Mouse (Mus musculus) cerebellum, adult 11-12 months (tissue): Measurements from ENCODE around the gene Zfp42.
"Not testable (repeated sequence)": the region's sequence is repeated elsewhere in the genome, so short reads cannot be mapped to it uniquely, and the experiment has no call there.

Source experiments
- DNase-seq: peaks from one replicate; pipeline ENCODE4 v3.0.0; 2022

The Zfp42 gene

DNA sequence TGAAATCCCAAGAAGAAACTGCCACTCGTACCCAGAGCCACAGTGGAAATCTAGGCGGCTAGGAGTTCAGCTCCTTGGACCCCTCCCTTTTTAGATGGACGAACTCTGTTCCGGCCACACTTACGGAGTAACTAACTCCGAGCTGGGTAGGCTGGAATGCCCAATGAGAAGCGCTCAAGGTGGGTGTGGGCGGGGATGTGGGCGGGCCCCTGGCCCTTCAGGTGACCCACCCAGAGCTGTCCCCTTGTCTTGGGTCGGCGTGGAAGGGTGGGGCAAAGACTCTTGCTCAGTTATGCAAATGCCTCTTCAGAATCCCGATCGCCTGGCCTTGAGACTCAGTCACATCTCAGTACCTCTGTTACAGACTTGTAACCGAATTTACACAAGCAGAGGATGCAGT is at the start of gene Zfp42:
Gene Zfp42, minus strand, starts transcription at position 85 of the 400 bp plus-strand sequence.
- no peak for DNase-seq

DNA sequence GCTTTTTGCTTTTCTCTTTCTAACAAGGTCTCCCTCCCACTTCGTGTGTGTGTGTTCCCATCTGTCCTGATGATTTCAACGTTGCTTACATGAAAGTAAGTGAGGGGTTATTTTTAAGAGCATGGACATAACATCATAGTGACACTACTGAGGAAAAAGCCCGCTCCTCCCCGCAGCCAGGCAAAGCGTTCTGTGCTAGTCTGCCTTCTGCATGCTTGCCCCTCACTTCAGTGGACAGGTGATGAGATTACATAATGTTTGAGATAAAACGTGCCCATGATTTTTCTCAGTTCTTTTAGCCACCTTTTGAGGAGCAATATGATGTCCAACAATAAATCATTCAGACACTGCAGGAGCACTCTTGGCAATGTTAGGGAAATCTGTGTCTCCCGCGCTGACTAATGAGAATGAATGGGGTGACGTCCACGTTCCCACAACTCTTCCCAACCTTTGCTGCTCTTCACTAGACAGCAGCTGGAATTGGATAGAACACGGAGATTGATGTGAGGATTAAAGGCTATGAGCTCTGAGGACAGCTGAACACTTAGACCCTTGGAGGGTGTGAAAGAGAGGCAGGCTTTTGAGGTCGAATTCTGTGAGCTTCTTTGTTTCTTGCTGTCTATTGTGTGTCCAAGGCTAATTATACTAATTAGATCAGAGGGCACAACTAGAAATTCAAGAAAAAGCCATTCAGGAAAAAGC is 49.4 kb upstream of the Zfp42 start:
- DNase-seq, result no peak

DNA sequence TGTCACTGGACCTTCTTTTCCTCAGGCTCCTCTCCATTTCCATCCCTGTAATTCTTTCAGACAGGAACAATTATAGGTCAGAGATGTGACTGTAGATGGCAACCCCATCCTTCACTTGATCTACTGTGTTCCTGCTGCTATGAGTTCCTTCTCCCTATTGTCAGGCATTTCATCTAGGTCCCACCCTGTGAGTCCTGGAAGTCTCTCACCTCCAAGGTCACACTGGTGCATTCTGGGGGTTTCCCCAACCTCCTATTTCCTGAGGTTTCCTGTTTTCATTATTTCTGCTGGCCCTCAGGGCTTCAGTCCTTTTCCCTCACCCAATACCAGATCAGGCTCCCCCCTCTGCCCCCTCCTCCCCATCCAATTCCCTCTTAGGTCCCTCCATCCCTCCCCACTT is 45.5 kb upstream of the Zfp42 start:
- not testable (repeated sequence) for DNase-seq

DNA sequence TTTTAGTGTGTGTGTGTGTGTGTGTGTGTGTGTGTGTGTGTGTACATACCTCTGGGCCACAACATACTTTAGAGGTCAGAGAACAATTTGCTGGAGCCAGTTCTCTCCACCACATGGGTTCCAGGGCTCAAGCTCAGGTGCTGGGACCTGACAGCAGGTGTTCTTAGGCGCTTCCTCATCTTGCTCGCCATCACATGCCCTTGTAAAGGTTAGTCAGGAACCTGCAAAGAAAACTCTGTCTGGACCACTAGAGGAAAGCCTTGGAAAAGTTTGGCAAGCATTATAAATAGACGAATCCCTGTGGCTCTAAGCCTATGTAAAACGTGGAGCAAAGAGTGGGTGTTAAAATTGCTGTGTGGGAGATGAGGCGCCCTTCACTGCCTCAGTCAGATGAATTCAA is 31.8 kb upstream of the Zfp42 start:
- DNase-seq, result no peak

DNA sequence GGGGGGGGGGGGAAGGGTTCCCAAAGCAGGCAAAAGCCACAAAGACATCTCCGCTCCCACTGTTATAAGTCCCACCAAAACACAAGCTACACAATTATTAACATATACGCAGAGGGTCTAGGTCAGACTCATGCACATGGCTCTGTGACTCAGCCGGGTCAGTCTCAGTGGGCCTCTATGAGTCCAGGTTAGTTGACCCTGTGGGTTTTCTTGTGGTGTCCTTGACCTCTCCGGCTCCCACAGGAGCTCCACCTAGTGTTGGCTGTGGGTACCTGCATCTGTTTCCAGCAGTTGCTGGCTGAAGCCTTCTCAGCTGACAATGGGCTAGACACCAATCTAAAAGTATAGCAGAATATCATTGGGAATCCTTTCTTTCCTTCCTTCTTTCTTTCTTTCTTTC is 26.7 kb upstream of the Zfp42 start:
- DNase-seq, result no peak

DNA sequence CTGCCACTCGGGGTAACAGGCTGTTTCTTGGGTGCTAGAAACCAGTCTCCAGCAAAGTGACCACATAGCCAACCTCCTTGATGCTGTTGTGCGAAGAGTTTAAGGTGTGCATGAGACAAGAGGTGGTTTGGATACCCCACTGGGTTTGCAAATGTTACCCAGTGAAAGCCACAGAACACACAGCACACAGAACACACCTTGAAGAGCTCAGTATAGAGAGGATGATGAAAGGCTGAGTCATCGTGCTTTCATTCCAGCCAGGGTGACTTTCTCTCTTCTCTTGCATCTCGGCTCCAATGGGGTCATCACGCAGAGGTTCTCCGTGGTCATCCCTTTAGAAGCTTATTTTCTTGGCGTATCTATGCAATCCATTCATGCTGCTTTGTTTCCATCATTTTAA is 24.9 kb upstream of the Zfp42 start:
- DNase-seq, result no peak

DNA sequence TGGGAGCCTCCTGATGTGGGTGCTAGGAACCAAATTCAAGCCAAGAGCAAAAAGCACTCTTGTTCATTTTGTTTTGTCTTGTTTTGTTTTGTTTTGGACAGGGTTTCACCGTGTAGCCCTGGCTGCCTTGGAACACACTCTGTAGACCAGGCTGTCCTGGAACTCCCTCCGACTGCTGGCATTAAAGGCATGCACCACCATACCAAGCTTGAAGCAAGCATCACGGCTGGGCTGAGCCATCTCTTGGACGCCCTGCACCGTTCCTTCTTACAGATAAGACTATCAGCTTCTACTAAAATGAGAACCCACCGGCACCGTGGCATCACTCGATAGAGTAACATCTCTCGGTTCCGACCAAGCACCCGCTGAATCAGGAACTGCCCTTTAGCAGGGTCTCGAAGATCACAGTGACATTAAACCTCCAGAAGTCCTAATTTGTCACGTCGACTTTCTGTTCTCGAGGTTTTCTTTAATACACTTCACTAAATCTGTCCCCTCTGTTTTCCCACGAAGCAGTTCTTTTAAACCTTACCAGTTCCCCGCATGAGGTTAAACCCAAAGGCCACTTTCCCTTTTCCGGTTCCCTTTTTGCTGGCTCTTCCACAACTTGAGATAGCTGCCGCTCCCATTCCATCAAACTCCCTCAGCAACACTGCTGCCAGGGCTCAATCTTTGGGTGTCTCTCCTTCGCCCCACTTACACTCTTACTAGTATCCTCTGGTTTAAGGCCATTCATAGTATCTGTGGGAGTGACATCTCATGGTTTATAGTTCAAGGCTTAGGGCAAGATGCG is 23.3 kb upstream of the Zfp42 start:
- no peak for DNase-seq

DNA sequence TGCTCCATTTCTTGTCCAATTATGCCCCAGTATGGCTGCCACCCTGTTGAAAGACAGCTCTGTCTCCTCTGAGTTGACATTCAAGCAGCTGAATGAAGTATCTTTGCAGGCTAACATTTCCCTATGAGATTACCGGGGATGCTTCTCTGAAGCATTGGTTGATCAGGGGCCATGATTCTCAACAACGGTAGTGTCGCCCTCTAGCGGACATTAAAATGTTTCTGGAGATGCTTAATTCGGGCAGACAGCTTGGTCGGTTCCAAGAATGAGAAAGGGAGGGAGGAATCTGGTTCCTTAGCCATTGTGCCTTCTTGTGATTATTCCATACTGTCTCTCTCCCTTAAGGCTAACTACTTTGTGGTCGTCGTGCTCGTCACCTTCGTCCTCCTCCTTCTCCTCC is 21.9 kb upstream of the Zfp42 start:
- no peak for DNase-seq

DNA sequence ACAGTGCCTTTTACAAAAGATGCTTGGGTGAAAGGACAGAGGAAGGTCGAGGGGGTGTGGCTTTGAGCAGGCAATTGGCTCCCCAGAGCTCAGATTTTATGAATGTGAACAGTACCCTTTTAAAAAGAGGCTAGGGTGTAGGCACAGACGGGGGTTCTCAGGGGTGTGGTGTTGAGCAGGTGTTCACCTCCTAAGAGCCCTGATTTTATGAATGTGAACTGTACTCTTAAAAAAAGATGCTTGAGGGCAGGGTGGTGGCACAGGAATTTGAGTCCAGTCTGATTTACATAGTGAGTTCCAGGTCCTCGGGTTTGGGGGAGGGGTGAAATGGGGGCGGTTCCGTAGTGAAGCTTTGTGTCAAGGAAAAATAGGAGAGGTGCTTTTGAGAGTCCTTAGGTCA is 14.0 kb upstream of the Zfp42 start:
- no peak for DNase-seq

DNA sequence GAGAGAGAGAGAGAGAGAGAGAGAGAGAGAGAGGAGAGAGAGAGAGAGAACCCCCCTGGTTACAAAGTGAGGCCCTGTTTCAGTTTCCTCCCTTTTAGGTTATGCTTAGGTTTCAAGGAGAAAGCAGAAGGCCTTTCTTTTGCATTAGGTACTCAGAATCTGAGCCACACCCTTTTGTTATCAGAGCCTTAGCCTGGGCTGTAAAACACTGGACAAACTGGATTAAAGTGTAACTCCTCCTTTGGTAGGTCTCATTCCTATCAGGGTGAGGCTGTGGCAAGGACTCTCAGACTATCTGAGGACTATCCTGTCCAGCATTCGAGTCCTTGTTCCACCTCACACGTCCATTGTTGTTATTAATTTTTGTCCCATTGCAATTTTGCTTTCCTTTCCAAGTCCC is 1.4 kb upstream of the Zfp42 start:
- DNase-seq, result no peak

DNA sequence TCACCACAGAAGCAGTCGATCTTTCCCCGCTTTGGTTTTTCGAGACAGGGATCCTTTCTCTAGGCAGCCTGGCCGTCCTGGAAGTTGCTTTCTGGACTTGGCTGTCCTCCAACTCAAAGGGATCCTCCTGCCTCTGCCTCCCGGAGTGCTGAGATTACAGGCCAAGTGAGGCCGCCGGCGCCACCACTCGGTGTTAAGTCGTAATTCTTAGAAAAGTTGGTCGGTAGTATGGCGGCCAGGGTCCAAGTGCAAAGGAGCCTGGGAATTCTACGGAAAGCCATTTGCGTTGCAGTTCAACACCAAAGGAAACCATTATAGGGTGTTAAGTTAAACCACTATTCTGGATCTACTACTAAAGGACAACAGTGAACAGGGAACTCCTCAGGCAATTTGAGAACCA is 1.1 kb downstream of the Zfp42 start:
- DNase-seq, result no peak

DNA sequence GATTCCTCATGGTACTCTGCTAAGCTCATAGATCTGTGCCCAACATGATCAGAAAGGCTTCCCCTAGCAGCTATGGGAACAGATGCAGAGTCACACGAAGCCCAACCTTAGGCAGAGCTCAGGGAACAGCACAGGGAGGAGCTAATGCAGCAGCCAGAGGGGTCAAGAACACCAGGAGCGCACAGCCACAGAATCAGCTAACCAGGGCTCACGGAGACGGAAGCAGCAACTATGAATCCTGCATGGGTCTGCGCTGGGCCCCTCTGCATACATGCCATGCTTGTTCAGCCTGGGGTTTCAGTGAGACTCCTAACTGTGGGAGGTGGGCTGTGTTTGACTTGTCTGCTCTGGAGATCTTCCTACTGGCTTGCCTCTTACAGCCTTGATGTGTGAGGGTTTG is 7.0 kb downstream of the Zfp42 start:
- no peak for DNase-seq

DNA sequence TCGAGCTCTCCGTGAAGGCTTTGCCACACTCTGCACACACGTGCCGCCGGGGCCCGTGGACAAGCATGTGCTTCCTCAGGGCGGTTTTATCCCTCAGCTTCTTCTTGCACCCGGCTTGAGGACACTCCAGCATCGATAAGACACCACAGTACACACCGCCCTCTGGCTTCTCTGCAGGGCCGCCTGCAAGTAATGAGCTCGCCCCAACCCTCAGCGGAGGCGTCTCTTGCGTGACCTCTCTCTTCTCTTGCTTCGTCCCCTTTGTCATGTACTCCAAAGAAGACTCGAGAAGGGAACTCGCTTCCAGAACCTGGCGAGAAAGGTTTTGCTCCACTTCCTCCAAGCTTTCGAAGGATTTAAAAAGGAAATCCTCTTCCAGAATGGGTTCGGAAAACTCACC is 11.0 kb downstream of the Zfp42 start:
- no peak for DNase-seq

DNA sequence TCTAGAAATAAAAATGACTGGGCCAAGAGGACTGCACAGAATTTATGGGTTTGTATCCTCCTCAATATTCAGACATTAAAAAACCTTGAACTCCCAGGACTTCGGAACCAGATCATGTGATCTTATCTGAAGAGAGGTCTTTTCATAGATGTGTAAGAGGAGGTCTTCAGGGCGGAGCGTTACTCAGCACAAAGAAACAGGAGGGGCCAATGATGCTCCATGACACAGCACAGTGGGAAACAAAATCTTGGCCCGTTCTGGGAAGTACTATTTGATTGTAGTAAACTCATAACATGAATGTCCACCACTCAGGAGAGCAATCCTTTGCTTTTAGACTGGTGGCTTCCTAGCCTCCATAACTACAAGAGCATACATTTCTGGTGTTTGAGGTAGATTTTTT is 12.6 kb downstream of the Zfp42 start:
- no peak for DNase-seq

DNA sequence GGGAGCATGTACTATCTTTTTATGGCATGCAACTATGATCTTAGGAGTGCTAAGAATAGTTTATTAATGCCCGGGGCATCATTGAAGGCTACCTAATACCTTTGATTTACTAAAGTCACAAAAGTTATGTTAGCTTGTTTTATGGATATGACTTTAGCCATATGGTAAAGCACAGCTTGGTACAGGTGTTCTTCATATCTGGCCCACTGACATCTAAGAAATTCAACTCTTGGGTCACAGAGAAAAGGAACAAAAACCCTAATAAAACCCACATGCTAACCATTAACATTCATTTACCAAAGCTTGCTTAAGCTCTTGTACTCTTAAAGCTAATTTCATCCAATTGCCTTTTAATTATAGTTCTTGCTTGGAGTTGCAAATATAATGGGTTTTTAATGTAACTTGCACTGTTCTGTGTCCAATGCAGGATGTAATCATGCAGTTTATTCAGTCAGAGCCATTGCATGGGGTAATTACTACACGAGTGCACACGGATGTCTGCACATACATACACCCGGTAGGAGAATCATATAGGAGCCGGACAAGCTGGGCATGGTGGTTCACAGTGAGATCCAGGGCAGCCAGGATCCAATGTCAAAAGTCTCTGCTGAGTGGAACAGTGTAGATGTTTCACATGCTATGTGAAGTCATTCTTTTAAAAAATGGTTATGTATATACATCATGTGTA is 16.2 kb downstream of the Zfp42 start:
- no peak for DNase-seq

DNA sequence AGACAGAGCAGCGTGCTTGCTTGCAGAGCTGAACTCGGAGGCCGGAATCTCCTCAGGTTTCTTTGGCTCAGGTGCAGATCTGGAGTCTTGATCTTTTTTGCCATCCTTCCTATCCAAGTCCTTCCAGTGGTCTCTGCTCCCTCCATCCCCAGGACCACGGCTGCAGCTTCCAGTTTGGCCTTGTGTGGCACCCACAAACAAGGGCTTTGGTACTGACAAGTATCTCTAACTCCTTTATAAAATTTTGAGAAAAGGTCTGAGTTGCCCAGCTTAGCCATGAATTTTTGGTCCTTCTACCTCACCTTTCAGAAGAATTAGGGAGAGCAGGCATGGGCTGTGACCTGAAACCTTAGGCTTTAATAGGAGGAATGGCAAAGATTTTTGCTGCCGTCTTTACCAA is 17.0 kb downstream of the Zfp42 start:
- no peak for DNase-seq

DNA sequence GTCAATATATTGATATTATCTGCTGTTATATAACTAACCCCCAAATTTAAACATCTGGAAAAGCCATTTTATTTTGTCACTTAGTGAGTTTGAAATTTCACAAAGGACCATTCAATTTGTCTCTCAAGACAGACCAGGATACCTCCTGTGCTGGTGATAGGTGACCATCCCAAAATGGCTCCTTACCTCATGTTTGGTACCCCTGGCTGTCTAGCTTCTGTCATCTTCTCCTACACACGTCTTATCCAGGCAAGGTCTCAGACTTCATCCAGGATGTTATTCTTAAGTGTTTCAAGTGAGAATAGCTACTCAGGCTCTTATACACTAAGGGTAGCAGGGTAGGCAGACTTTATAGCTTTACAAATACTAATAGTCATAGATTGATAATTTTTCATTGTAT is 17.9 kb downstream of the Zfp42 start:
- no peak for DNase-seq

DNA sequence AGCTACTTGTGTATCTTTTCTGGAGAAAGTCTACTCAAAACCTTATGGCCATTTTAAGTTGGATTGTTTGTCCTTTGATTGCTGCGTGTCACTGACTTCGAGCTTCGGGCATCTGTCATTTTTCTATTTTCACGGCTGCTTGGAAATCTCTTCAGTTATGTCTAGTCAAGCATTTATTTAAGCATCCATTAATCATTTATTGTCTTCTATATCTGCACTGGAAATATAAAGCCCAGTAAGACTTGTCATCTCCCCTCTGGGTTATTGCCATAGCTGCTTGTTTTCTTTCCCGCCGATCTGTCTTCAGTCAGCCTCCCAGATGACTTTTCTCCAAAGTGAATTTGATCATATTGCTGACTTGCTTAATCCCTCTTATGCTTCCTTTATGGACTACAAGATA is 19.3 kb downstream of the Zfp42 start:
- DNase-seq, result no peak

DNA sequence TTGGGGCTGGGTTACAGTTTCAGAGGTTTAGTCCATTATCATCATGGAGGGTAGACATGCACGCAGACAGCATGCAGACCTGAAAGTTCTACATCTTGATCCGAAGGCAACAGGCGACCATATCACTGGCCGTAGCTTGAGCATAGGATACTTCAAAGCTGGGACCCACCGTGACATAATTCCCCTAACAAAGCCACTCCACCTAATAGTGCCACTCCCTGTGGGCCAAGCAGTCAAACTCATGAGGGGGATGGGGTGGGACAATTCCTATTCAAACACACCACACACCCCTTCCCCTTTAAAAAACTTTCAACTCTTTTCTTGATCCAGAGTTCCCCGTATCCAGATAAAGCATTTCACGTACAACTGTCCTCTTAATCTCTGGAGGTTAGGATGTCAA is 23.5 kb downstream of the Zfp42 start:
- DNase-seq, result no peak

DNA sequence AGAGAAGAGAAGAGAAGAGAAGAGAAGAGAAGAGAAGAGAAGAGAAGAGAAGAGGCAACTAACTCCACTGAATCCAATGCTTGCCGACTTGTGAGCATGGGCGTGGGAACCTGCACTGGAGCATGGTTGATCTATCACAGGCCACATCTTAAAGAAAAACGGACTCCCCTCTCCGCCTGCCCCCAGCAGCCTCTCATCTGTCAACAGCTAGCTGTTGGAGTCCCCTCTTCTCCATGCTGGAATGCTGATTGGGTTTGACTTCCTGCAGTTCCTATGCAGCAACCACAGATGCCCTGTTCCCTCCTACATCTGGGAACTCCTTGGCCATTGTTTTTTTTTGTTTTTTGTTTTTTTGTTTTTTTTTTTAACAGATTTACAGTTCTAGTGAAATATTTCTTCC is 28.4 kb downstream of the Zfp42 start:
- no peak for DNase-seq

DNA sequence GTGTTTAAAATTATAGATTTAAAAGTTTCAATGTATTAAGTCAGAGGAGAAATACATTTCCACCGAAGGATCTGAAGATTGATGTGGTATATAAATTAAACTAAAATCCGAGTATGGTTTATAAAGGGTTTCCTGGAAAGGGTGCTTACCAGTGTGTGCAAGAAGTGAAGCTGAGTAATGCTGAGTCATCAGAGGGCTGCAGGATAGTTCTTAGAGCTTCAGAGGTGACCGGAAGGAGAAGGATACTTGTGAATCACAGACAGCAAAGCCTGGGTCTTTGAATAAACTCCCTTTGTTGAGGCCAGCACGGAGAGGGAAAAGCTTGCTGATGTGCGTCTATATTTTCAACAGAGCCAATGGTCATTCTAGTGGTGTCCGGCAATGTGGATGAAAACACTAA is 45.8 kb downstream of the Zfp42 start:
- DNase-seq, result no peak

DNA sequence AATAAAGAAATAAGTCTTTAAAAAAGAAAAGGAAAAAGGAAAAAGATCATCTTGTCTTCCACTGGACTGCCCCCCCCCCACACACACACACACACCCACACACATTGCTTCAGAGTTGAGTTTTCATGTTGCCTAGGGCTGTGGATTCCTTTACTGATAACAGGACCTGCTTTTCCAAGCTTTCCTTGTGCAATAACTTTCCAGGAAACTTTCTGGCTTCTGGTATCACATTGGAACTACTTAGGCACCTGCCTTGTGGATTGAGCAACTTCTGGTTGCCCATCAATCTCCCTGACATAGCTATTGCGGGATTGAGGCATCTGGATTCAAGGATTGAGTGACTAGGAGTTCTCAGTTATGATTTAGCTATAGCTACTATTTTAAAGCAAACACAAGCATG is 48.9 kb downstream of the Zfp42 start:
- DNase-seq, result no peak

DNA sequence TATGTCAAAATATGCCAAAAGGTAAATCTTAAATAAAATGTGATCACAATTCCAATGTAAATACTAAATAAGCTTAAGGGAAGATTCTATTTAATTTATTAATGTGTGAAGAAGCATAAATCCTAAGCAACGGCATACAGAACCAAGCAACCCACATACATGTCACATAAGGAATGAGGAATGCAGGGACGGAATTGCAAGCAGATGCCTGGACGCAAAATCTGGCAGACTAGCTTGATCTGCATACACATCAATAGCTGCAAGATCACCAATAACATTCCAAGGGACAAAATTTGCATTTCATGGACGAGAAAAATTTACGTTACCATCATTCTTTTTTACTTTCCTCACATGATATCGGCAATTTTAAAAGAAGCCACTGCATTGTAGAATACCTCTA is 51.1 kb downstream of the Zfp42 start:
- DNase-seq, result no peak

DNA sequence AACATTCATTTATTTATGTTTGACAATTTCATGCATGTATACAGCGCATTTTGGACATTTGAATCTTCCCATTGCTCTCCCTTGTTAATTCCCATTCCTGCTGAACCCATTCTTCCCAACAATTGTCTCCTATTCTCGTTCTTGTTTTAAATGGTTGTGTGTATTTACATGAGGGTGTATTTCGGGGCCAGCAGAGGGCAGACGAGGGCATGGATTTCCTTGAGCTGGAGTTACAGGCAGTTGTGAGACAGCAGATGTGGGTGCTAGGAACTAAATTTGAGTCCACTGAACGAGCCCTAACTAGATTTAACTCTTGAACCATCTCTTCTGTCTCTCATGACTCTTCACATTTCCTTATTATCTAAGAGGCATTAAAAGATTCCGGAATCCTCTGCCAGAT is 55.1 kb downstream of the Zfp42 start:
- no peak for DNase-seq
